Mouse (Mus musculus) cerebellum, adult 18-20 months (tissue): ENCODE data around the gene Ttll12.

Experiments
- DNase-seq, 2 experiments: peaks; one replicate each; pipeline ENCODE4 v3.0.0; 2021

The Ttll12 gene

GRCm38 (mm10) chr15:83560941-83561477 lies 33.9 kb downstream of the Ttll12 start:
- DNase-seq = no peak

- DNase-seq = peak; percentile 81 to 89
Measured at GRCm38 (mm10) chr15:83555161-83555974, 39.6 kb downstream of the Ttll12 start.

GRCm38 (mm10) chr15:83553831-83554230 lies 41.1 kb downstream of the Ttll12 start:
- DNase-seq = no peak

GRCm38 (mm10) chr15:83550137-83550536 lies 44.8 kb downstream of the Ttll12 start:
- no peak for DNase-seq

- no peak for DNase-seq
Measured at GRCm38 (mm10) chr15:83547144-83547543, 47.8 kb downstream of the Ttll12 start.

- no peak for DNase-seq
Measured at GRCm38 (mm10) chr15:83546029-83546428, 48.9 kb downstream of the Ttll12 start.

- no peak for DNase-seq
Measured at GRCm38 (mm10) chr15:83541647-83542287, 53.2 kb downstream of the Ttll12 start.

- no peak for DNase-seq
Measured at GRCm38 (mm10) chr15:83539905-83540304, 55.1 kb downstream of the Ttll12 start.

GRCm38 (mm10) chr15:83538855-83539254 lies 56.1 kb downstream of the Ttll12 start:
- no peak for DNase-seq

- no peak for DNase-seq
Measured at GRCm38 (mm10) chr15:83535890-83536231, 59.1 kb downstream of the Ttll12 start.

- no peak for DNase-seq
Measured at GRCm38 (mm10) chr15:83534960-83535889, 59.7 kb downstream of the Ttll12 start.

GRCm38 (mm10) chr15:83532606-83533005 lies 62.4 kb downstream of the Ttll12 start:
- no peak for DNase-seq

GRCm38 (mm10) chr15:83531961-83532469 lies 62.9 kb downstream of the Ttll12 start:
- no peak for DNase-seq

- no peak for DNase-seq
Measured at GRCm38 (mm10) chr15:83530688-83531087, 64.3 kb downstream of the Ttll12 start.

- DNase-seq = no peak
Measured at GRCm38 (mm10) chr15:83530233-83530632, 64.7 kb downstream of the Ttll12 start.

GRCm38 (mm10) chr15:83529765-83530164 lies 65.2 kb downstream of the Ttll12 start:
- no peak for DNase-seq

- no peak for DNase-seq
Measured at GRCm38 (mm10) chr15:83528892-83529291, 66.1 kb downstream of the Ttll12 start.

- DNase-seq = no peak
Measured at GRCm38 (mm10) chr15:83527747-83528146, 67.2 kb downstream of the Ttll12 start.

GRCm38 (mm10) chr15:83527092-83527437 lies 67.9 kb downstream of the Ttll12 start:
- DNase-seq = no peak

GRCm38 (mm10) chr15:83526424-83527091 lies 68.4 kb downstream of the Ttll12 start, which contains the start of gene Bik:
Bik (plus strand) TSS chr15:83526862.
- DNase-seq = no peak
